Mouse (Mus musculus): ENCODE data around the gene Plekhn1. TPM values are rescaled to one million over a fixed set of nuclear protein-coding genes. Genes with fewer than 3 reads are reported as not detected.

Gene Plekhn1
- polyA plus RNA-seq, 1 experiment from 2014 or later, result 28.7 TPM

DNA sequence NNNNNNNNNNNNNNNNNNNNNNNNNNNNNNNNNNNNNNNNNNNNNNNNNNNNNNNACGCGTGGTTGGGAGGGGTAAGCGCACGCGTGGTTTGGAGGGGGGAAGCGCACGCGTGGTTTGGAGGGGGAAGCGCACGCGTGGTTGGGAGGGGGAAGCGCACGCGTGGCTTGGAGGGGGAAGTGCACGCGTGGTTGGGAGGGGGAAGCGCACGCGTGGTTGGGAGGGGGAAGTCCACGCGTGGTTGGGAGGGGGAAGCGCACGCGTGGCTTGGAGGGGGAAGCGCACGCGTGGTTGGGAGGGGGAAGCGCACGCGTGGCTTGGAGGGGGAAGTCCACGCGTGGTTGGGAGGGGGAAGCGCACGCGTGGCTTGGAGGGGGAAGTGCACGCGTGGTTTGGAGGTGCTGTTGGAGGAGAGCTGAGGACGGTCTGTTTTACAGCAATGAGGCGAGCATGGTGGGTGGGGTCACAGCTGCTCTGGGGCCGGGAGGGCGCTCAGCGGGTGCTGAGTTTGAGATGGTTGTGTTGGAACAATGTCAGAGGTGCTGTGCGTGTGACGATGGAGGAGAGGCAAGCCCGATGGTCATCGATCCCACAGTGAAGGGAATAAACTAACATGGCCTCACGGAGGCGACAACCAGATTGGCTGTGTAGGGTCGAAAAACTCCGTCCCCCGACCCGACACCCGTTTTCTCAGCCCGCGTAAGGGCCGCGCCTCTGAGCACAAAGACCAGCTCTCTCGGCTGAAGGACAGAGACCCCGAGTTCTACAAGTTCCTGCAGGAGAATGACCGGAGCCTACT lies 2.2 kb upstream of the Plekhn1 start:
- no peak for ATAC-seq (ENCODE audit: low FRiP score)
- Histone ChIP-seq H3K9me3 (ENCODE audit: control insufficient read depth, low read length) (no peaks in the 10 kb centered on the region), H3K27ac (no peak overlapping the region), H3K9ac (peak overlapping the region; percentile 80; the same call in 1 of the 2 replicates), H3K36me3 (replicated peaks; ENCODE audit: control insufficient read depth, insufficient read depth) (peaks cover 59% of the 10 kb centered on the region), H3K4me3 (replicated peaks; ENCODE audit: low read length) (peak overlapping the region; percentile 88), H3K4me2 (replicated peaks) (peak overlapping the region; percentile 93), H3K4me1 (replicated peaks; ENCODE audit: control insufficient read depth, insufficient read depth, low read length) (peaks cover 18% of the 10 kb centered on the region), H3K27me3 (ENCODE audit: control insufficient read depth, insufficient read depth, low read length) (no peaks in the 10 kb centered on the region)
- 22% methylated on average over 55 of the region's 60 CpGs for WGBS
- no peak for DNase-seq (ENCODE audit: low spot score)

DNA sequence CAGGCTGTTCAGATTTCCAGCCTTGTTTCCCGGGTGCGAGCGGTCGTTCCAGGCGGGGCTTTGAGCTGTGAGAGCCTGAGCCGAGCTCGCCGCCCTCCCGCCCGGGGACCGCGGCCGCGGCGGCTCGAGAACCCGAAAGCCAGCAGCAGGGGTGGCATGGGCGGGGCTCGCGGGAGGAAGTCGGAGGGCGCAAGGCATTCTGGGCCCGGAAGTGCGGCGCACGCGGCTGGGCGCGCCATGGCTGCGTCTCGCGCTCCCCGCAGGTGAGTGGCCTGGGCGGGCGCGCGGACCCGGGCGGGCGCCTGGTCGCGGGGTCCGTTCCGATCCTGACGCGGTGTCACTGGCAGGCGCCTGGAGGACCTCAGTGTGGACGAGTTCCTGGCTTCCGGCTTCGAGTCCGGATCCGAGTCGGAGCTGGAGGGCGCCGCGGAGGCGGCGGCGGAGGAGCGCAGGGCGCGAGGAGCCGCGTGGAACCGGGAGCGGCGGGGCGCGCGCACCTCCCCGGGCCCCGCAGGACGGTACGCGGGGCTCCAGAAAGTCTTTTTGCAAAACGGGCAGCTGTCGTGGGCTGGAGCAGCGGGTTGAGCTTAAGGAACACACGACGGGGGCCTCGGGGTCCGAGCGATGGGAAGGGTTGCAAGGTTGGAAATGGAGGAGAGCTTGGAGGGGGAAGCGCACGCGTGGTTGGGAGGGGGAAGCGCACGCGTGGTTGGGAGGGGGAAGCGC lies 1.3 kb upstream of the Plekhn1 start, which contains the start of gene Noc2l:
Gene Noc2l (plus strand): TSS at position 203 of the 726 bp plus-strand sequence.
- H3K36me3 ChIP-seq (replicated peaks; ENCODE audit: control insufficient read depth, insufficient read depth), result peaks cover 59% of the 10 kb centered on the region
- H3K4me3 ChIP-seq (replicated peaks; ENCODE audit: low read length), result peak within 1 kb of the TSS; percentile 88
- peak within 1 kb of the TSS; percentile 93 for H3K4me2 ChIP-seq (replicated peaks)
- peak within 1 kb of the TSS; percentile 83 for H3K27ac ChIP-seq
- H3K9me3 ChIP-seq (ENCODE audit: control insufficient read depth, low read length), result no peaks in the 10 kb centered on the region
- peak; percentile 89 for ATAC-seq (ENCODE audit: low FRiP score)
- peak; percentile 95 for DNase-seq (ENCODE audit: low spot score)
- WGBS, result under 1% methylated on average over 89 of the region's 90 CpGs
- peak within 1 kb of the TSS; percentile 86 for H3K9ac ChIP-seq
- peaks cover 18% of the 10 kb centered on the region for H3K4me1 ChIP-seq (replicated peaks; ENCODE audit: control insufficient read depth, insufficient read depth, low read length)
- no peaks in the 10 kb centered on the region for H3K27me3 ChIP-seq (ENCODE audit: control insufficient read depth, insufficient read depth, low read length)

DNA sequence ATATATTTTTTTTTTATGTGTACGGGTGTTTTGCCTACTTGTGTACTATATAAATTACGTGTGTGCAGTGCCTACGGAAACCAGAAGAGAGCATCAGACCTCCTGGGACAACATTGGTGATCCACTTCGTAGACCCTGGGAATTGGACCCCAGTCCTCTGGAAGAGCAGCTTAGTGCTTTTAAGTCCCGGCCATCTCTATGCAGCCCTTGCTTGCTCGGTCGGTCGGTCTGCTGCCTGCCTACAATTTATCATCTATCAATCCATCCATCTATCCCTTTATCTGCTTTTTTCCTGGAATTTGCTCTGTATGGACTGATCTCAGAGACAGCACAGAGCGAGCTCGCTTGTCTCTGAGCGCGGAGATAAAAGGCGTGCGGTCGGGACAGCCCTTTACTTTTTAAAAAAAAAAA lies 708 bp upstream of the Plekhn1 start:
- peaks cover 59% of the 10 kb centered on the region for H3K36me3 ChIP-seq (replicated peaks; ENCODE audit: control insufficient read depth, insufficient read depth)

DNA sequence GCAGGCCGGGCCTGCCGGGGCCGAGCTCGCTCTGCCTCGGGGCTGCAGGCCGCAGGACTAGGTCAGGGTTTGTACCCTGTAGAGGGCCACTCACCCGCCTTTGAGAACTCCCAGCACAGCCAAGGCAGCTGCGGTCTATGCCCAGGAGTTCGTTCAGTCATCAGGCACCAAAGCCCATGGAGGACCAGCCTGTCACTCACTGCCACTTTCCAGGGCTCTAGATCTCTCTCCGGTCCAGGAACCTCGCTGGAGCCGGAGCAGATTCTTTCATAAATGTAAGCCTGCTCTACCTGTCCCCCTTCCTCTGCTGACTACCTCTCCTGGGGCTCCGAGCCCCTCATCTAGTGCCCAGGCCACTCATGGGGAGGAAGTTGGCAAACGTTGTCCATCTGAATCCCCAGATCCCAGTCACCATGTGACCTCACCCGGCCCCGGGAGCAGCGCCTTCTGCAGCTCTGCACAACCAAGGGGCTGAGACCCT lies 596 bp downstream of the Plekhn1 start:
- DNase-seq (ENCODE audit: low spot score) (no peak), ATAC-seq (ENCODE audit: low FRiP score) (no peak)
- no peaks in the 10 kb centered on the region for H3K27me3 ChIP-seq (ENCODE audit: control insufficient read depth, insufficient read depth, low read length)
- peak overlapping the region; percentile 93 for H3K4me2 ChIP-seq (replicated peaks)
- 3% methylated on average over 17 of the region's 17 CpGs for WGBS
- peak overlapping the region; percentile 88 for H3K4me3 ChIP-seq (replicated peaks; ENCODE audit: low read length)
- peaks cover 18% of the 10 kb centered on the region for H3K4me1 ChIP-seq (replicated peaks; ENCODE audit: control insufficient read depth, insufficient read depth, low read length)
- H3K36me3 ChIP-seq (replicated peaks; ENCODE audit: control insufficient read depth, insufficient read depth), result peaks cover 59% of the 10 kb centered on the region
- H3K27ac ChIP-seq, result peak overlapping the region; percentile 78
- peak overlapping the region; percentile 86 for H3K9ac ChIP-seq
- H3K9me3 ChIP-seq (ENCODE audit: control insufficient read depth, low read length), result no peaks in the 10 kb centered on the region

More for the DNA sequence above, 708 bp upstream of the Plekhn1 start:
- peak overlapping the region; percentile 83 for H3K27ac ChIP-seq
- H3K4me3 ChIP-seq (replicated peaks; ENCODE audit: low read length), result peak overlapping the region; percentile 88
- H3K4me2 ChIP-seq (replicated peaks), result peak overlapping the region; percentile 93
- H3K4me1 ChIP-seq (replicated peaks; ENCODE audit: control insufficient read depth, insufficient read depth, low read length), result peaks cover 18% of the 10 kb centered on the region
- peak; percentile 19; the same call in 1 of the 2 replicates for ATAC-seq (ENCODE audit: low FRiP score)
- no peaks in the 10 kb centered on the region for H3K27me3 ChIP-seq (ENCODE audit: control insufficient read depth, insufficient read depth, low read length)
- DNase-seq (ENCODE audit: low spot score), result peak; percentile 68
- peak overlapping the region; percentile 80 for H3K9ac ChIP-seq
- WGBS, result 1% methylated on average over 15 of the region's 15 CpGs
- H3K9me3 ChIP-seq (ENCODE audit: control insufficient read depth, low read length), result no peaks in the 10 kb centered on the region

DNA sequence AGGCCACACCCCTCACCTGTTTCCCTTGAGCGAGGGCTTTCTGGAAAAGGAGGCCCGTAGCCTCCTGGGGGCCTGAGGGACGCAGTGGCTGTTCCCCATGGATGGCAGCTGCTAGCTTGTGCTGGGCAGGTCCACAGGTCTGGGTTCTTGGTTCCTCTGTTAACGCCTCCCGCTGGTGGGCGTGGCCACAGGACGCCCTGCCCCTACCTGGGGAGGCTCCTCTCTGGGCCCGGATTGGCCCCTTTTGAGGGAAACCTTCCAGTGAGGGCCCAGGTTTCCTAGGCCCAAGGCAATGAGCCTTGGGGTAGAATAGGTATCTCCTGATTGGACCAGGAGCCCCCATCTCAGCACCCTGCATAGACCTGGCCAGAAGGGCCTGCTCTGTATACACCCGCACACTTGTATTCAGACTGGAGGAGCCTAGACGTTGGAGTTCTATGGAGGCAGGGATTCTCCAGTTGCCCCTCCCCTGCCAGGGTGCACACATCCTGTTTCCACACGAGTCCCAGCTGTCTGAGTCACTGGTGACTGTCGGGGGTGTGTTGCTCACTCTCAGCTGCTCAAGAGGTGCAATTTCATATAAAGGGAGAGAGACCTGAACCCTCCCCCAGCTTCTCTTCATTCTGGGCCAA lies 6.1 kb downstream of the Plekhn1 start:
- no peak overlapping the region for H3K9ac ChIP-seq
- DNase-seq (ENCODE audit: low spot score), result no peak
- H3K36me3 ChIP-seq (replicated peaks; ENCODE audit: control insufficient read depth, insufficient read depth), result peaks cover 44% of the 10 kb centered on the region
- WGBS, result 26% methylated on average over 12 of the region's 12 CpGs
- no peaks in the 10 kb centered on the region for H3K27me3 ChIP-seq (ENCODE audit: control insufficient read depth, insufficient read depth, low read length)
- no peak overlapping the region for H3K4me2 ChIP-seq (replicated peaks)
- peaks cover 5% of the 10 kb centered on the region for H3K4me1 ChIP-seq (replicated peaks; ENCODE audit: control insufficient read depth, insufficient read depth, low read length)
- no peak overlapping the region for H3K27ac ChIP-seq
- ATAC-seq (ENCODE audit: low FRiP score), result peak; percentile 17; the same call in 1 of the 2 replicates
- H3K4me3 ChIP-seq (replicated peaks; ENCODE audit: low read length), result no peak overlapping the region
- H3K9me3 ChIP-seq (ENCODE audit: control insufficient read depth, low read length), result no peaks in the 10 kb centered on the region

DNA sequence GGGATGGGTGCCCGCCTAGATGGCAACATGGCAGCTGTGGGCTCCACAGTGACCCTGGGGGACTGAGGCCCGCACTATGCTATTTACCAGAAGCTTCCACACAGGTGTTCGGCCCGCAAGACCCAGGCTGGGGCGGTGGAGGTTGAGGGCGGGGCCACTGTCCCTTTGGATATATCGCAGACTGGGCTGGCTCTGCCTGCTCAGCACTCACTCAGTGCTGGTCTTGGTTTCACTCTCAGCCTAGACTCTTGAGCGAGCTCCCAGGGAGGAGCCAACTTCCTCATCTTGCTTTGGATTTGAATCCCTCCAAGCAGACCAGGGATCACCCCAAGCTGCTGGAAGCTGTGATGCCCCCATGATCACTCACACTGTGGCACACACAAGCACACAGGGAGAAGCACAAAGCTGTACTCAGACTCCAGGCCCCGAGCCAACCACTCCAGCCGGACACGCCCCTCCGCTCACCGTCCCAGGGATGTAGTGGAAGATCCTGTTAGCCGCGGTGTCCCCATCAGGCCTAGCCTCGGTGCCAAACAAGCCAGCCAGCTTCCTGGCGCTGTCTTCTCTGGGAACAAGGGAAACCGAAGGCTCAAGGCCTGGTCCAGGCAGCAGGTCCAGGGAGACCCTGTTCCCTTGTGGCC lies 6.8 kb downstream of the Plekhn1 start:
- H3K4me3 ChIP-seq (replicated peaks; ENCODE audit: low read length), result no peak overlapping the region
- H3K27me3 ChIP-seq (ENCODE audit: control insufficient read depth, insufficient read depth, low read length), result no peaks in the 10 kb centered on the region
- no peak overlapping the region for H3K27ac ChIP-seq
- 41% methylated on average over 18 of the region's 18 CpGs for WGBS
- H3K36me3 ChIP-seq (replicated peaks; ENCODE audit: control insufficient read depth, insufficient read depth), result peaks cover 42% of the 10 kb centered on the region
- peak; percentile 13; the same call in 1 of the 2 replicates for ATAC-seq (ENCODE audit: low FRiP score)
- no peak for DNase-seq (ENCODE audit: low spot score)
- H3K9ac ChIP-seq, result no peak overlapping the region
- H3K4me2 ChIP-seq (replicated peaks), result no peak overlapping the region
- no peaks in the 10 kb centered on the region for H3K9me3 ChIP-seq (ENCODE audit: control insufficient read depth, low read length)
- H3K4me1 ChIP-seq (replicated peaks; ENCODE audit: control insufficient read depth, insufficient read depth, low read length), result no peaks in the 10 kb centered on the region

DNA sequence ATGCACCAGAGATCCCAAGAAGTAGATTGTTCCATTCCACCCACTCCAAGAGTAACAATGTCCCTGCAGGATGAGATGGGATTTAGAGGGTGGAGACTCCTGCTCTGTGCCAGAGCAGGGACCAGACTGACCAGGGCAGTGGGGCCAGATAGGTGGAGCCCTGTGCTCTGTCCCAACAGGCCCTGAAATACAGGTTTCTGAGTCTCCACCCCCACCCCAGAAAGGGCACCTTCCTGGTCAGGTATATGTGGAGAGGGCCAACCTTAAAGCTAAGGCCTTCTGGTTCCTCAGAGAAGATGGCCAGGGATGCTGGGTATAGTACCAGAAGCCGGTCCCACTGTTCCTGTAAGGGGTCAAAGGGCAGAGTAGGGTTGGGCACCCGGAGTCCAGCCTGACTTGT lies 10.4 kb downstream of the Plekhn1 start:
- ATAC-seq (ENCODE audit: low FRiP score) (no peak), DNase-seq (ENCODE audit: low spot score) (no peak)
- Histone ChIP-seq H3K36me3 (replicated peaks; ENCODE audit: control insufficient read depth, insufficient read depth) (peaks cover 28% of the 10 kb centered on the region), H3K4me3 (replicated peaks; ENCODE audit: low read length) (no peak overlapping the region), H3K9me3 (ENCODE audit: control insufficient read depth, low read length) (no peaks in the 10 kb centered on the region), H3K27ac (no peak overlapping the region), H3K4me2 (replicated peaks) (no peak overlapping the region), H3K9ac (no peak overlapping the region), H3K27me3 (ENCODE audit: control insufficient read depth, insufficient read depth, low read length) (no peaks in the 10 kb centered on the region), H3K4me1 (replicated peaks; ENCODE audit: control insufficient read depth, insufficient read depth, low read length) (no peaks in the 10 kb centered on the region)
- WGBS, result 100% methylated on average over 2 of the region's 2 CpGs

DNA sequence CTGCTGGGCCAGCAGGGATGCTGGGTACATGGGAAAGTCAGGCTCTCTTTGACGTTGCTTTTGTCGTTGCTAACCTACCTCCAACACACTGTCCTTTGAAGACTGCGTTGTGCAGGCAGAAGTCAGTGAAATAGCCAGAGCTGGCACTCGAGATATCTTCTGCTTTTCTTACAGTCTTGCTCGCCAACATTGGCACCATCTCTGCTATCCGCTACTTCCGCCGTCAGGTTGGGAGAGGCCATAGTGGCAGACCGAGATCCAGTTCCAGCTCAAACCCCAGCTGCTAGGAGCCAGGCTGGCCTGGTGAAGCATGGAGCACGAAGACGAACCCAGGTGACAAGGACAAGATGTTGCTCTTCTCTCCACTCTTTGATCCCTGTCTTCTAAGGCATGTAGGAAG lies 14.7 kb downstream of the Plekhn1 start:
- Histone ChIP-seq H3K9me3 (ENCODE audit: control insufficient read depth, low read length) (no peaks in the 10 kb centered on the region), H3K4me3 (replicated peaks; ENCODE audit: low read length) (no peak overlapping the region), H3K9ac (no peak overlapping the region), H3K4me1 (replicated peaks; ENCODE audit: control insufficient read depth, insufficient read depth, low read length) (no peaks in the 10 kb centered on the region), H3K4me2 (replicated peaks) (no peak overlapping the region), H3K27me3 (ENCODE audit: control insufficient read depth, insufficient read depth, low read length) (no peaks in the 10 kb centered on the region), H3K36me3 (replicated peaks; ENCODE audit: control insufficient read depth, insufficient read depth) (peaks cover 22% of the 10 kb centered on the region; the same call in 1 of the 2 replicates), H3K27ac (no peak overlapping the region)
- ATAC-seq (ENCODE audit: low FRiP score), result no peak
- 93% methylated on average over 11 of the region's 11 CpGs for WGBS
- no peak for DNase-seq (ENCODE audit: low spot score)
